Mouse (Mus musculus): Measurements from ENCODE around the gene Zfp217.

DNA sequence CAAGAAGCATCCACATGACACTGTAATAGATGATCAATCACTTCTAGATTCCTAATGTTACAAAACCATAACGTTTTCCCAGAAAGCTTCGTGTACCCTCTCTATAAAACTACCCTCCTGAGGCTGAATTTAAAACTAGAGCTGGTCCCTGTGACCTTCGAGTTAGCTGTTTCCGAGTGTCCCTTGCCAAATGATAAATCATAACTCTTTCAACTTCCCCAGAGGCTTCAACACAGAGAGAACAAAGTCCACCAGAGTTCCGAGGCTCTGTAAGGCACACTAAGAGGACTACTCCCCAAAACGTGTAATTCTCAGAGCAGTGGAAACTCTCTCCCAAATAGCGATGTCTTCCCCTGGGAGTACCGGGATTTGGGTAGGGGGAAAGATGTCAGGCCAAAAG is 29.4 kb upstream of the Zfp217 start:
- TF ChIP-seq CTCF (IDR thresholded peaks at IDR 0.05; ENCODE audit: insufficient read depth, low read depth, low read length) (no peak), POLR2A (IDR thresholded peaks at IDR 0.05; ENCODE audit: insufficient read depth, low read depth, low read length) (no peak)
